Mouse (Mus musculus): ENCODE results near the gene Ttc5. TPM values are rescaled to one million over a fixed set of nuclear protein-coding genes. Genes with fewer than 3 reads are reported as not detected.
"Not testable (repeated sequence)": the region's sequence is repeated elsewhere in the genome, so short reads cannot be mapped to it uniquely, and the experiment has no call there.

Ttc5 gene
- polyA plus RNA-seq, 1 experiment from 2014 or later: 106 TPM

DNA sequence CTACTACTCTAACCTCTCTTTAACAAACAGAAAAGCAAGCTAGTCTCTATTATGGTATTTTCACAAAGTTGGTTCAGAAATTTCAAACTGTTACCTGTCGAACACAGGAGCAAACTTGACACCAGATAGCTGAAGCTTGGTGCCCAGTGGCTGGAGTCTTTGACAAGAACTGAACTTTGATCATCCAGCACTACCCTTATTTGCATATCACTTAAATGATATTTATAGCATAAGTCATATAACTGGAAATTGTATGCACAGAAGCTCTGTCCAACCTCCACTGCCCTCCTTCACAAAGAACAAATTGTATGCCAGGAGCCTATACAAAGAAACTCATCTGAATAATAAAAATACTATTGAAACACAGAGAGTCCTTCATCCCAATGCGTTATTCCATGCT lies 43.7 kb downstream of the Ttc5 start:
- Histone ChIP-seq H3K4me1 (replicated peaks; ENCODE audit: control insufficient read depth, insufficient read depth, low read length) (no peaks in the 10 kb centered on the region), H3K4me3 (ENCODE audit: low read depth, low read length) (no peak overlapping the region), H3K9me3 (ENCODE audit: control insufficient read depth, low read length) (no peaks in the 10 kb centered on the region), H3K9ac (ENCODE audit: low read depth, low read length) (no peak overlapping the region), H3K36me3 (ENCODE audit: control insufficient read depth, insufficient read depth, low read length) (no peaks in the 10 kb centered on the region), H3K27me3 (ENCODE audit: control insufficient read depth, insufficient read depth, low read length) (no peaks in the 10 kb centered on the region), H3K4me2 (replicated peaks; ENCODE audit: low read depth, low read length) (no peak overlapping the region), H3K27ac (ENCODE audit: low read depth, low read length) (no peak overlapping the region)
- DNase-seq (ENCODE audit: low spot score) (no peak), ATAC-seq (ENCODE audit: low FRiP score) (no peak)
- WGBS: 77% methylated on average over 2 of the region's 2 CpGs

DNA sequence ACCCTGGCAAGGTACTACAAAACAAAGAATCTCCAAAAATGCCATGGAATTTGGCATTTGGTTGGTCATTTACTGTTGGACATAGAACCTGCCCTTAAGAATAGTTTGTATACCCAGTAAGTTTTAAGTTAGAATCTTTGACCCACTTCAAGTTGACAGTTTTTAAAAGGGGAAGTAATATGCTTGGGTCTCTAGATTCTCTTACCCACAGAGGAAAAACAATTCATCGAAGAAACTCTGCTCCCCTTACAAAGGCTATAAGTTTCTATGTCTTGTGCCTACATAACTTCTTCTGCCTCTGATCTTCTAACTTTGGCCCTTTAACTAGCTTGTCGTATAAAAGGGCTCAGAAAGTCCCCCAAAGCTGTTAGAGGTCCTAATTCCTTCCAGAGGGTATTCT lies 45.0 kb downstream of the Ttc5 start:
- 82% methylated on average over 2 of the region's 2 CpGs for WGBS
- no peaks in the 10 kb centered on the region for H3K36me3 ChIP-seq (ENCODE audit: control insufficient read depth, insufficient read depth, low read length)

DNA sequence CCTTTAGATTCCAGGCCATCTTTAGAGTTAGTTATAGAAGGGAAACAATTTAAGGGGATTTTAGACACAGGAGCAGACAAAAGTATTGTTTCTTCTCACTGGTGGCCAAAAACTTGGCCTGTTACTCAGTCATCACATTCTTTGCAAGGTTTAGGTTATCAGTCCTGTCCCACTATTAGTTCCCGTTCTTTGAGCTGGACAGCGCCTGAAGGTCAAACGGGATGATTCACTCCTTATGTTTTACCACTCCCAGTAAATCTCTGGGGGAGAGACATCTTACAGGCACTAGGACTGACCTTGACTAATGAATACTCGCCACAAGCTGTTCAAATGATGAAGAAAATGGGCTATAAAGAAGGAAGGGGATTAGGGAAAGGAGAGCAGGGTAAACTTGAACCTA lies 62.9 kb downstream of the Ttc5 start:
- 92% methylated on average over 3 of the region's 4 CpGs for WGBS
- not testable (repeated sequence) for H3K4me2 ChIP-seq (replicated peaks; ENCODE audit: low read depth, low read length); H3K27me3 ChIP-seq (ENCODE audit: control insufficient read depth, insufficient read depth, low read length); H3K4me3 ChIP-seq (ENCODE audit: low read depth, low read length); H3K27ac ChIP-seq (ENCODE audit: low read depth, low read length); DNase-seq (ENCODE audit: low spot score); ATAC-seq (ENCODE audit: low FRiP score); H3K9ac ChIP-seq (ENCODE audit: low read depth, low read length); H3K9me3 ChIP-seq (ENCODE audit: control insufficient read depth, low read length); H3K4me1 ChIP-seq (replicated peaks; ENCODE audit: control insufficient read depth, insufficient read depth, low read length); H3K36me3 ChIP-seq (ENCODE audit: control insufficient read depth, insufficient read depth, low read length)

More for the DNA sequence above, 45.0 kb downstream of the Ttc5 start:
- no peak overlapping the region for H3K27ac ChIP-seq (ENCODE audit: low read depth, low read length)
- H3K4me3 ChIP-seq (ENCODE audit: low read depth, low read length): no peak overlapping the region
- no peaks in the 10 kb centered on the region for H3K4me1 ChIP-seq (replicated peaks; ENCODE audit: control insufficient read depth, insufficient read depth, low read length)
- H3K9me3 ChIP-seq (ENCODE audit: control insufficient read depth, low read length): no peaks in the 10 kb centered on the region
- no peak overlapping the region for H3K9ac ChIP-seq (ENCODE audit: low read depth, low read length)
- H3K4me2 ChIP-seq (replicated peaks; ENCODE audit: low read depth, low read length): no peak overlapping the region
- no peak for ATAC-seq (ENCODE audit: low FRiP score)
- DNase-seq (ENCODE audit: low spot score): no peak
- no peaks in the 10 kb centered on the region for H3K27me3 ChIP-seq (ENCODE audit: control insufficient read depth, insufficient read depth, low read length)

DNA sequence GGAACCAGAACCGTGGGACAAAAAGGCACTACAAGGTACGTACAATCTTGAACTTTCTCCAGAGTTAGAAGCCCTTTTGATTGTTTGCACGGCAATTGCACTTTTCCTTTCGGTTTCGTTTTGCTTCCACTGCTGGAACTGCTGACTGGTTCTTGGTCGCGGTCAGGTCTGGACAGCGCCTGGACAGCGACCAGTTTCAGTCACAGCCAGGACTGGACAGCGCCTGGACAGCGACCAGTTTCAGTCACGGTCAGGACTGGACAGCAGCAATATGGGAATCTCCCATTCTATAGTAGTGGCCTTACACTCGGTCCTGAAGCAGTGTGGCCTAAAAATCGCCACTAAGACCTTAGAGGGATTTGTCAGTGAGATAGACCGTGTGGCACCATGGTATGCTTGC lies 65.4 kb downstream of the Ttc5 start:
- not testable (repeated sequence) for H3K9ac ChIP-seq (ENCODE audit: low read depth, low read length); H3K4me1 ChIP-seq (replicated peaks; ENCODE audit: control insufficient read depth, insufficient read depth, low read length); H3K4me3 ChIP-seq (ENCODE audit: low read depth, low read length); H3K4me2 ChIP-seq (replicated peaks; ENCODE audit: low read depth, low read length); H3K36me3 ChIP-seq (ENCODE audit: control insufficient read depth, insufficient read depth, low read length); H3K9me3 ChIP-seq (ENCODE audit: control insufficient read depth, low read length); ATAC-seq (ENCODE audit: low FRiP score); H3K27ac ChIP-seq (ENCODE audit: low read depth, low read length); H3K27me3 ChIP-seq (ENCODE audit: control insufficient read depth, insufficient read depth, low read length); DNase-seq (ENCODE audit: low spot score)
- 91% methylated on average over 15 of the region's 15 CpGs for WGBS

Other genes starting within 250 kb of the Ttc5 start
- not detected in 2 replicates for gene Olfr744, start 170.6 kb downstream of the Ttc5 start, polyA plus RNA-seq (2014; fragmentation: Nextera tagmentation; extraction: Ambion mirVana)
- gene Olfr745, start 146.1 kb downstream of the Ttc5 start, polyA plus RNA-seq (2014; fragmentation: Nextera tagmentation; extraction: Ambion mirVana): not detected in 2 replicates
- gene Olfr746, start 138.4 kb downstream of the Ttc5 start, polyA plus RNA-seq (2014; fragmentation: Nextera tagmentation; extraction: Ambion mirVana): not detected in 2 replicates
- not detected in 2 replicates for gene Olfr747, start 92.3 kb downstream of the Ttc5 start, polyA plus RNA-seq (2014; fragmentation: Nextera tagmentation; extraction: Ambion mirVana)
- not detected in 2 replicates for gene Olfr748, start 78.1 kb downstream of the Ttc5 start, polyA plus RNA-seq (2014; fragmentation: Nextera tagmentation; extraction: Ambion mirVana)
- gene Olfr749, start 40.4 kb downstream of the Ttc5 start, polyA plus RNA-seq (2014; fragmentation: Nextera tagmentation; extraction: Ambion mirVana): not detected in 2 replicates
- not detected in 2 replicates for gene Ccnb1ip1, start 22.2 kb upstream of the Ttc5 start, polyA plus RNA-seq (2014; fragmentation: Nextera tagmentation; extraction: Ambion mirVana)
- 63.6 and 66.0 TPM in 2 replicates for gene Parp2, start 22.3 kb upstream of the Ttc5 start, polyA plus RNA-seq (2014; fragmentation: Nextera tagmentation; extraction: Ambion mirVana)
- 5.8 and 6.1 TPM in 2 replicates for gene Tep1, start 85.0 kb upstream of the Ttc5 start, polyA plus RNA-seq (2014; fragmentation: Nextera tagmentation; extraction: Ambion mirVana)
- 0.11 TPM in 1 of 2 replicates, not detected in the other for gene Klhl33, start 112.0 kb upstream of the Ttc5 start, polyA plus RNA-seq (2014; fragmentation: Nextera tagmentation; extraction: Ambion mirVana)
- 146 and 160 TPM in 2 replicates for gene Osgep, start 139.4 kb upstream of the Ttc5 start, polyA plus RNA-seq (2014; fragmentation: Nextera tagmentation; extraction: Ambion mirVana)
- 344 and 364 TPM in 2 replicates for gene Apex1, start 139.4 kb upstream of the Ttc5 start, polyA plus RNA-seq (2014; fragmentation: Nextera tagmentation; extraction: Ambion mirVana)
- 53.8 and 55.6 TPM in 2 replicates for gene Pip4p1, start 145.3 kb upstream of the Ttc5 start, polyA plus RNA-seq (2014; fragmentation: Nextera tagmentation; extraction: Ambion mirVana)
- gene Pnp, start 145.6 kb upstream of the Ttc5 start, polyA plus RNA-seq (2014; fragmentation: Nextera tagmentation; extraction: Ambion mirVana): 62.1 and 63.9 TPM in 2 replicates
- gene Gm49342, start 159.0 kb upstream of the Ttc5 start, polyA plus RNA-seq (2014; fragmentation: Nextera tagmentation; extraction: Ambion mirVana): not detected in 2 replicates
- gene Pnp2, start 170.5 kb upstream of the Ttc5 start, polyA plus RNA-seq (2014; fragmentation: Nextera tagmentation; extraction: Ambion mirVana): 0.36 and 0.52 TPM in 2 replicates
- not detected in 2 replicates for gene Rnase10, start 222.2 kb upstream of the Ttc5 start, polyA plus RNA-seq (2014; fragmentation: Nextera tagmentation; extraction: Ambion mirVana)

Measured in hindbrain, embryonic 11.5 days (tissue).